14 mouse cellular contexts compared by ENCODE assay signal in genomic region chr17:47762028-47762427, GRCm38 (mm10). TPM values are rescaled to one million over a fixed set of nuclear protein-coding genes. Genes with fewer than 3 reads are reported as not detected.
A peak's percentile ranks its signal among the peaks of the same experiment; 100 is the strongest.
DNase-seq lines count a peak whose midpoint lies in the region; ATAC-seq and TF ChIP-seq lines count a peak whose summit lies in the region.
"Had no signal": no experiment of that assay in that cellular context is flagged by ENCODE, and none has a peak within 500 bp of the region (broad histone marks: within the 10 kb centered on the region; RNA-seq: fewer than 3 reads in every experiment).

No protein-coding gene starts in this region.

- TF ChIP-seq CTCF in liver, adult 2 months (IDR thresholded peaks at IDR 0.05; ENCODE audit: low read depth, low read length): no peak
- TF ChIP-seq CTCF in intestine, postnatal 0 days (IDR thresholded peaks at IDR 0.05; ENCODE audit: low read depth): no peak

- no peaks in the 10 kb centered on the region for H3K9me3 ChIP-seq in heart, embryonic 14.5 days (ENCODE audit: control insufficient read depth, low read length)
- H3K9me3 ChIP-seq in intestine, postnatal 0 days (ENCODE audit: control insufficient read depth): no peaks in the 10 kb centered on the region
- no peaks in the 10 kb centered on the region for H3K9me3 ChIP-seq in stomach, embryonic 16.5 days (replicated peaks; ENCODE audit: control insufficient read depth, low read length)

- WGBS in heart, embryonic 14.5 days: 71% methylated on average over 7 of the region's 7 CpGs
- 25% methylated on average over 7 of the region's 7 CpGs for WGBS in liver, adult 2 months
- 62% methylated on average over 7 of the region's 7 CpGs for WGBS in intestine, postnatal 0 days
- WGBS in stomach, embryonic 16.5 days: 76% methylated on average over 7 of the region's 7 CpGs

- ATAC-seq in heart, embryonic 14.5 days (ENCODE audit: insufficient number of reproducible peaks, insufficient read depth, low FRiP score, low read depth): no peak
- ATAC-seq in intestine, postnatal 0 days: peak; percentile 21; the same call in 1 of the 2 replicates
- ATAC-seq in stomach, embryonic 16.5 days (ENCODE audit: insufficient read depth, low FRiP score): no peak
- ATAC-seq in erythroblast, adult 5-6 weeks (replicated peaks; ENCODE audit: low FRiP score, poor library complexity, severe bottlenecking): no peak

- no peak for TF ChIP-seq POLR2A in liver, adult 2 months (IDR thresholded peaks at IDR 0.05; ENCODE audit: extremely low read depth, insufficient read depth, low read length)

- H3K4me3 ChIP-seq in heart, embryonic 14.5 days (ENCODE audit: control insufficient read depth in 1 of 2, insufficient read depth in 1 of 2, low read depth in 1 of 2, low read length in 2 of 2): no peak overlapping the region
- H3K4me3 ChIP-seq in liver, adult 2 months (ENCODE audit: insufficient read depth, low read depth, low read length): no peak overlapping the region
- no peak overlapping the region for H3K4me3 ChIP-seq in intestine, postnatal 0 days (ENCODE audit: low read depth, low read length)
- H3K4me3 ChIP-seq in stomach, embryonic 16.5 days (replicated peaks; ENCODE audit: low read length): no peak overlapping the region

- peaks cover 38 to 61% of the 10 kb centered on the region in 2 experiments for H3K4me1 ChIP-seq in heart, embryonic 14.5 days (ENCODE audit: control insufficient read depth in 2 of 2, insufficient read depth in 2 of 2, low read length in 2 of 2)
- peaks cover 25% of the 10 kb centered on the region for H3K4me1 ChIP-seq in liver, adult 2 months (ENCODE audit: control insufficient read depth, insufficient read depth, low read length)
- peaks cover 8% of the 10 kb centered on the region; the same call in 1 of the 2 replicates for H3K4me1 ChIP-seq in intestine, postnatal 0 days (replicated peaks; ENCODE audit: control insufficient read depth, insufficient read depth, low read length)
- peaks cover 23% of the 10 kb centered on the region for H3K4me1 ChIP-seq in stomach, embryonic 16.5 days (ENCODE audit: control insufficient read depth, insufficient read depth, low read length)

- no peaks in the 10 kb centered on the region for H3K27me3 ChIP-seq in heart, embryonic 14.5 days (ENCODE audit: control insufficient read depth, insufficient read depth, low read length)
- no peaks in the 10 kb centered on the region for H3K27me3 ChIP-seq in liver, adult 2 months (ENCODE audit: control insufficient read depth, insufficient read depth, low read length)
- no peaks in the 10 kb centered on the region for H3K27me3 ChIP-seq in intestine, postnatal 0 days (replicated peaks; ENCODE audit: control insufficient read depth, insufficient read depth, low read length)
- no peaks in the 10 kb centered on the region for H3K27me3 ChIP-seq in stomach, embryonic 16.5 days (ENCODE audit: control insufficient read depth, insufficient read depth, low read length)

- H3K9ac ChIP-seq in heart, embryonic 14.5 days (ENCODE audit: low read length): peak overlapping the region; percentile 42
- H3K9ac ChIP-seq in liver, adult 2 months (ENCODE audit: low read depth, low read length): peak overlapping the region; percentile 42
- H3K9ac ChIP-seq in intestine, postnatal 0 days (ENCODE audit: low read depth, low read length): no peak overlapping the region
- H3K9ac ChIP-seq in stomach, embryonic 16.5 days (ENCODE audit: low read length): 0 out of 2 replicates have a peak overlapping the region, but pooled peaks have one; percentile 56
- H3K9ac ChIP-seq: liver, embryonic 14.5 days had no signal

- DNase-seq in heart, adult 8-10 months (ENCODE audit: low spot score): no peak
- DNase-seq in liver, adult 2 months (ENCODE audit: extremely low read depth, low read depth, low spot score): peak; percentile 90
- DNase-seq in liver: no peak
- DNase-seq in adrenal gland, postnatal 25 days: no peak

- H3K27ac ChIP-seq in heart, embryonic 14.5 days (replicated peaks in 1 of 2; ENCODE audit: control insufficient read depth in 1 of 2, insufficient read depth in 1 of 2, low read depth in 2 of 2, low read length in 2 of 2): peak overlapping the region; percentile 90 to 93
- H3K27ac ChIP-seq in liver, adult 2 months (replicated peaks; ENCODE audit: insufficient read depth, low read depth, low read length): peak overlapping the region; percentile 92
- H3K27ac ChIP-seq in intestine, postnatal 0 days (ENCODE audit: low read depth, low read length): peak overlapping the region; percentile 70; the same call in 1 of the 2 replicates
- 0 out of 2 replicates have a peak overlapping the region, but pooled peaks have one; percentile 79 for H3K27ac ChIP-seq in stomach, embryonic 16.5 days (ENCODE audit: low read length)
- H3K27ac ChIP-seq: liver, embryonic 14.5 days had no signal

- H3K79me2 ChIP-seq in liver, adult 2 months (ENCODE audit: control insufficient read depth, insufficient read depth, low read length): peaks cover 19% of the 10 kb centered on the region

- no peaks in the 10 kb centered on the region for H3K36me3 ChIP-seq in heart, embryonic 14.5 days (ENCODE audit: control insufficient read depth, insufficient read depth, low read length)
- no peaks in the 10 kb centered on the region for H3K36me3 ChIP-seq in liver, adult 2 months (ENCODE audit: control insufficient read depth, insufficient read depth, low read length)
- 0 out of 2 replicates have a peak, but pooled peaks cover 4% of the 10 kb centered on the region for H3K36me3 ChIP-seq in intestine, postnatal 0 days (ENCODE audit: control insufficient read depth, insufficient read depth)
- H3K36me3 ChIP-seq in stomach, embryonic 16.5 days (ENCODE audit: control insufficient read depth, insufficient read depth, low read length): no peaks in the 10 kb centered on the region

- peak overlapping the region; percentile 29; the same call in 1 of the 2 replicates for H3K4me2 ChIP-seq in heart, embryonic 14.5 days (ENCODE audit: low read length)
- H3K4me2 ChIP-seq in intestine, postnatal 0 days (replicated peaks; ENCODE audit: low read depth): no peak overlapping the region
- no peak overlapping the region for H3K4me2 ChIP-seq in stomach, embryonic 16.5 days (ENCODE audit: low read depth, low read length)

RNA-seq across cellular contexts. Expression of gene Tfeb, which starts 25.2 kb away (rescaled TPM):
- polyA plus RNA-seq in heart, embryonic 14.5 days (2014; fragmentation: Nextera tagmentation; extraction: Ambion mirVana): 17.8 and 21.2 TPM in 2 replicates
- 10 to 100 TPM; 36.9 to 42.6 (median 39.1) TPM for total RNA-seq in heart, adult 8-10 months (2022)
- 5.7 and 8.1 TPM in 2 replicates for total RNA-seq in liver, adult 2 months (2014; rRNA removed)
- 15.7 and 16.6 TPM in 2 replicates for polyA plus RNA-seq in liver, adult 2 months (2012; rRNA removed)
- polyA plus RNA-seq in intestine, postnatal 0 days (2015; fragmentation: Nextera tagmentation; extraction: Ambion mirVana): 30.0 and 34.5 TPM in 2 replicates
- polyA plus RNA-seq in stomach, embryonic 16.5 days (2015; fragmentation: Nextera tagmentation; extraction: Ambion mirVana): 10.6 and 11.5 TPM in 2 replicates
- 4.6 and 6.7 TPM in 2 replicates for total RNA-seq in erythroblast, adult 5-6 weeks (2015; ENCODE audit: low replicate concordance)
- 3.8 and 9.4 TPM in 2 replicates for total RNA-seq in erythroblast, adult 5-6 weeks (2017; ENCODE audit: low replicate concordance)
- 21.1 and 28.0 TPM in 2 replicates for total RNA-seq in adrenal gland, postnatal 25 days (2021)

RNA-seq across cellular contexts. Expression of gene Pgc, which starts 35.4 kb away (rescaled TPM):
- 0.15 TPM in 1 of 2 replicates, not detected in the other for polyA plus RNA-seq in heart, embryonic 14.5 days (2014; fragmentation: Nextera tagmentation; extraction: Ambion mirVana)
- total RNA-seq in heart, adult 8-10 months (2022): not detected
- 0.20 TPM in 1 of 2 replicates, not detected in the other for total RNA-seq in liver, adult 2 months (2014; rRNA removed)
- 0.26 and 0.37 TPM in 2 replicates for polyA plus RNA-seq in liver, adult 2 months (2012; rRNA removed)
- polyA plus RNA-seq in intestine, postnatal 0 days (2015; fragmentation: Nextera tagmentation; extraction: Ambion mirVana): 7.4 and 24.6 TPM in 2 replicates
- 122 and 198 TPM in 2 replicates for polyA plus RNA-seq in stomach, embryonic 16.5 days (2015; fragmentation: Nextera tagmentation; extraction: Ambion mirVana)
- total RNA-seq in erythroblast, adult 5-6 weeks (2015; ENCODE audit: low replicate concordance): not detected in 2 replicates
- not detected in 2 replicates for total RNA-seq in erythroblast, adult 5-6 weeks (2017; ENCODE audit: low replicate concordance)
- not detected in 2 replicates for total RNA-seq in adrenal gland, postnatal 25 days (2021)
- total RNA-seq: adrenal gland, postnatal 4 days; layer of hippocampus, postnatal 10 days; megakaryocyte progenitor cell, adult 5-6 weeks had no signal
- polyA plus RNA-seq: frontal cortex, adult 2 months; liver, embryonic 14.5 days; urinary bladder, adult 2 months had no signal
